14 mouse cellular contexts compared by ENCODE assay signal in genomic region chr11:73108195-73108897, GRCm38 (mm10). TPM values are rescaled to one million over a fixed set of nuclear protein-coding genes. Genes with fewer than 3 reads are reported as not detected.
DNase-seq lines count a peak whose midpoint lies in the region; ATAC-seq and TF ChIP-seq lines count a peak whose summit lies in the region.
"Had no signal": no experiment of that assay in that cellular context is flagged by ENCODE, and none has a peak within 500 bp of the region (broad histone marks: within the 10 kb centered on the region; RNA-seq: fewer than 3 reads in every experiment).

No protein-coding gene starts in this region.

- peaks cover 4% of the 10 kb centered on the region; the same call in 1 of the 2 replicates for H3K4me1 ChIP-seq in spleen, adult 2 months (ENCODE audit: control insufficient read depth, insufficient read depth, insufficient read length)
- H3K4me1 ChIP-seq in liver, embryonic 15.5 days (replicated peaks): peaks cover 12% of the 10 kb centered on the region
- no peaks in the 10 kb centered on the region for H3K4me1 ChIP-seq in midbrain, embryonic 14.5 days (ENCODE audit: control insufficient read depth, insufficient read depth, low read length)
- H3K4me1 ChIP-seq: forebrain, embryonic 12.5 days; intestine, embryonic 15.5 days; limb, embryonic 12.5 days; neural tube, embryonic 12.5 days had no signal

- no peak for TF ChIP-seq POLR2A in spleen, adult 2 months (IDR thresholded peaks at IDR 0.05; ENCODE audit: low read depth, low read length)

- H3K4me3 ChIP-seq in spleen, adult 2 months (ENCODE audit: extremely low read depth, insufficient read depth, insufficient read length): no peak overlapping the region
- no peak overlapping the region for H3K4me3 ChIP-seq in liver, embryonic 15.5 days (replicated peaks)
- H3K4me3 ChIP-seq in midbrain, embryonic 14.5 days (replicated peaks; ENCODE audit: low read depth, low read length): no peak overlapping the region
- H3K4me3 ChIP-seq: forebrain, embryonic 12.5 days; intestine, embryonic 15.5 days; limb, embryonic 12.5 days; neural tube, embryonic 12.5 days had no signal

- WGBS in spleen, adult 2 months: 39% methylated on average over 5 of the region's 5 CpGs
- 34% methylated on average over 5 of the region's 5 CpGs for WGBS in liver, embryonic 15.5 days (ENCODE audit: insufficient replicate concordance)
- WGBS in midbrain, embryonic 14.5 days: 83% methylated on average over 5 of the region's 5 CpGs

- H3K9me3 ChIP-seq in liver, embryonic 15.5 days (replicated peaks): no peaks in the 10 kb centered on the region
- H3K9me3 ChIP-seq in midbrain, embryonic 14.5 days (ENCODE audit: control insufficient read depth, low read length): no peaks in the 10 kb centered on the region
- H3K9me3 ChIP-seq: forebrain, embryonic 12.5 days; intestine, embryonic 15.5 days; limb, embryonic 12.5 days; neural tube, embryonic 12.5 days had no signal

- no peaks in the 10 kb centered on the region for H3K36me3 ChIP-seq in spleen, adult 2 months (ENCODE audit: control insufficient read depth, insufficient read depth, low read length)
- H3K36me3 ChIP-seq in liver, embryonic 15.5 days (replicated peaks): no peaks in the 10 kb centered on the region
- no peaks in the 10 kb centered on the region for H3K36me3 ChIP-seq in midbrain, embryonic 14.5 days (ENCODE audit: control insufficient read depth, insufficient read depth, low read length)
- H3K36me3 ChIP-seq: forebrain, embryonic 12.5 days; intestine, embryonic 15.5 days; limb, embryonic 12.5 days; neural tube, embryonic 12.5 days had no signal

- no peak for TF ChIP-seq CTCF in spleen, adult 2 months (IDR thresholded peaks at IDR 0.05; ENCODE audit: extremely low read depth, insufficient read depth, insufficient read length, insufficient replicate concordance)

- no peak for ATAC-seq in liver, embryonic 15.5 days (ENCODE audit: insufficient read depth)
- no peak for ATAC-seq in midbrain, embryonic 14.5 days (ENCODE audit: low FRiP score, low TSS enrichment)
- ATAC-seq: intestine, embryonic 15.5 days had no signal

- 0 out of 2 replicates have a peak overlapping the region, but pooled peaks have one; percentile 2 for H3K27ac ChIP-seq in spleen, adult 2 months (ENCODE audit: insufficient read depth, low read length)
- 0 out of 2 replicates have a peak overlapping the region, but pooled peaks have one; percentile 4 for H3K27ac ChIP-seq in liver, embryonic 15.5 days (replicated peaks)
- no peak overlapping the region for H3K27ac ChIP-seq in midbrain, embryonic 14.5 days (replicated peaks; ENCODE audit: low read depth, low read length)
- H3K27ac ChIP-seq: forebrain, embryonic 12.5 days; intestine, embryonic 15.5 days; limb, embryonic 12.5 days; neural tube, embryonic 12.5 days had no signal

- no peak overlapping the region for H3K4me2 ChIP-seq in liver, embryonic 15.5 days
- H3K4me2 ChIP-seq in midbrain, embryonic 14.5 days (ENCODE audit: low read length): no peak overlapping the region
- H3K4me2 ChIP-seq: forebrain, embryonic 12.5 days; intestine, embryonic 15.5 days; limb, embryonic 12.5 days; neural tube, embryonic 12.5 days had no signal

- H3K27me3 ChIP-seq in spleen, adult 2 months (ENCODE audit: control insufficient read depth, insufficient read depth, low read length): no peaks in the 10 kb centered on the region
- H3K27me3 ChIP-seq in liver, embryonic 15.5 days: no peaks in the 10 kb centered on the region
- H3K27me3 ChIP-seq in midbrain, embryonic 14.5 days (ENCODE audit: control insufficient read depth, insufficient read depth, low read length): no peaks in the 10 kb centered on the region
- H3K27me3 ChIP-seq: forebrain, embryonic 12.5 days; intestine, embryonic 15.5 days; limb, embryonic 12.5 days; neural tube, embryonic 12.5 days had no signal

- peak; percentile 45 for DNase-seq in adrenal gland, postnatal 14 days
- DNase-seq in adrenal gland, adult (ENCODE audit: inconsistent age in 2 of 2, low spot score in 1 of 2): no peak
- DNase-seq in spleen, adult 2 months (ENCODE audit: low read depth in 1 of 2, low spot score in 2 of 2): peak in 1 of 2 experiments; percentile 7
- DNase-seq in spleen, postnatal 4 days (ENCODE audit: low spot score in 2 of 2): no peak
- DNase-seq in thymus, postnatal 4 days: peak; percentile 76
- no peak for DNase-seq in midbrain, embryonic 14.5 days
- DNase-seq in kidney, postnatal 25 days: no peak
- DNase-seq: cerebellum, adult 9-10 months; right cerebral cortex, adult 18-20 months had no signal

- no peak overlapping the region for H3K9ac ChIP-seq in liver, embryonic 15.5 days
- H3K9ac ChIP-seq in midbrain, embryonic 14.5 days (replicated peaks; ENCODE audit: low read length): no peak overlapping the region
- H3K9ac ChIP-seq: forebrain, embryonic 12.5 days; intestine, embryonic 15.5 days; limb, embryonic 12.5 days; neural tube, embryonic 12.5 days had no signal

RNA-seq across cellular contexts. Expression of gene Itgae, which starts 18.0 kb away (rescaled TPM):
- total RNA-seq in adrenal gland, postnatal 14 days (2021): 0.30 and 1.7 TPM in 2 replicates
- 5.0 and 5.1 TPM in 2 replicates for polyA plus RNA-seq in spleen, adult 2 months (2012; rRNA removed)
- 0.16 and 0.17 TPM in 2 replicates for polyA plus RNA-seq in liver, embryonic 15.5 days (2015; fragmentation: Nextera tagmentation; extraction: Ambion mirVana)
- 0.23 and 0.24 TPM in 2 replicates for polyA plus RNA-seq in midbrain, embryonic 14.5 days (2014; fragmentation: Nextera tagmentation; extraction: Ambion mirVana)

RNA-seq across cellular contexts. Expression of gene Haspin, which starts 29.7 kb away (rescaled TPM):
- 2.6 and 3.2 TPM in 2 replicates for total RNA-seq in adrenal gland, postnatal 14 days (2021)
- polyA plus RNA-seq in spleen, adult 2 months (2012; rRNA removed): 2.2 and 2.5 TPM in 2 replicates
- polyA plus RNA-seq in liver, embryonic 15.5 days (2015; fragmentation: Nextera tagmentation; extraction: Ambion mirVana): 11.8 and 12.8 TPM in 2 replicates
- polyA plus RNA-seq in midbrain, embryonic 14.5 days (2014; fragmentation: Nextera tagmentation; extraction: Ambion mirVana): 2.1 and 2.7 TPM in 2 replicates

RNA-seq across cellular contexts. Expression of gene P2rx5, which starts 51.9 kb away (rescaled TPM):
- 12.7 and 14.2 TPM in 2 replicates for total RNA-seq in adrenal gland, postnatal 14 days (2021)
- 0.22 and 0.28 TPM in 2 replicates for polyA plus RNA-seq in spleen, adult 2 months (2012; rRNA removed)
- polyA plus RNA-seq in liver, embryonic 15.5 days (2015; fragmentation: Nextera tagmentation; extraction: Ambion mirVana): 0.15 and 0.20 TPM in 2 replicates
- polyA plus RNA-seq in midbrain, embryonic 14.5 days (2014; fragmentation: Nextera tagmentation; extraction: Ambion mirVana): 0.12 TPM in 1 of 2 replicates, not detected in the other

Comparison
In these comparisons a context has a peak if more than half of its experiments do, and no peak if none do; other contexts are left out.
1. DNase-seq: peak in adrenal gland, postnatal 14 days (single experiment) and thymus, postnatal 4 days (single experiment); none in adrenal gland, adult (0 of 2), spleen, postnatal 4 days (0 of 2), midbrain, embryonic 14.5 days (single experiment) and kidney, postnatal 25 days (0 of 2).